Mouse (Mus musculus): ENCODE results near the gene Serpina1e. TPM values are rescaled to one million over a fixed set of nuclear protein-coding genes. Genes with fewer than 3 reads are reported as not detected.
"Not testable (repeated sequence)": the region's sequence is repeated elsewhere in the genome, so short reads cannot be mapped to it uniquely, and the experiment has no call there.

Gene Serpina1e
- polyA plus RNA-seq, 1 experiment from 2014 or later: not detected

DNA sequence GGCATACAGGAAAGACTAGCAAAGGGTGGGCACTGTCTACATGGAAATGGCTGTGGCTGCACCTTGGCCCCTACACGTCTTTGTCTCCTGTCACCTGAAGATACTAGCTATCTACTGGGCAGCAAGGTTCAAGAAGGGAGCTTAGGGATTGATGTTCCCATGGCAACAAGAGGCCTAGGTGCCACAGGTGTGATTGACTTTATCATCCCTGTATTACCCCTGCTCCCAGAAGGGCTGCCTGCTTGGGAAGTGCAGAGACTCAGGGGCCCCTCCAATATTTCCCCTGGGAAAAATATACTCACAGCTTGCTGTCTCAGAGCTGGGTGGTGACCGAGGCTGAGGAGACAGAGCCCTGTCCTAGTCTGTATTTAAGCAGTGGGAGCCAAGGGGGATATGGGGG, 2.2 kb downstream of the Serpina1e start:
- not testable (repeated sequence) for H3K4me3 ChIP-seq; H3K9ac ChIP-seq (replicated peaks); H3K27ac ChIP-seq (replicated peaks); H3K36me3 ChIP-seq; ATAC-seq (replicated peaks); H3K4me2 ChIP-seq (replicated peaks); H3K27me3 ChIP-seq; H3K4me1 ChIP-seq; H3K9me3 ChIP-seq
- 86% methylated on average over 2 of the region's 2 CpGs for WGBS

DNA sequence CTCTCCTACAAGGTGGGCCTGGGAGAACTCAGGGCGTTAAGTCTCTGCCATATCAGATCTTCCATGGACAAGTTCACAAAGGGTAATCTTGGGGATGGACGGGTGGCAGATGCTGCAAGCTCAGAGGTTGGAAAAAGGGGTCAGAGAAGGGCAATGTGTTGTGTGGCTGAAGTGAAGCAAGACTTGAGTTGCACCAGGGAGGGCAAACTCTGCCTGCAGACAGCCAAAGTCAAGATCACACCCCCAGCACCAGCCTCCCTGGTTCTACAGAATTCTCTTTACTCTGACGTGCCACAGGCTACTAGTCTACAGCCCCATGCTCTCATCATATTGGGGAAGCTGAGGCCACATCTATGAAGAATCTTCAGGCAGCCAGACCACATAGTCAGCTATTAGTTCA, 5.8 kb downstream of the Serpina1e start:
- H3K27ac ChIP-seq (replicated peaks); H3K4me3 ChIP-seq; H3K36me3 ChIP-seq; ATAC-seq (replicated peaks); H3K4me2 ChIP-seq (replicated peaks); H3K9me3 ChIP-seq; H3K9ac ChIP-seq (replicated peaks); H3K27me3 ChIP-seq; H3K4me1 ChIP-seq: not testable (repeated sequence)
- WGBS: 83% methylated on average over 3 of the region's 3 CpGs

DNA sequence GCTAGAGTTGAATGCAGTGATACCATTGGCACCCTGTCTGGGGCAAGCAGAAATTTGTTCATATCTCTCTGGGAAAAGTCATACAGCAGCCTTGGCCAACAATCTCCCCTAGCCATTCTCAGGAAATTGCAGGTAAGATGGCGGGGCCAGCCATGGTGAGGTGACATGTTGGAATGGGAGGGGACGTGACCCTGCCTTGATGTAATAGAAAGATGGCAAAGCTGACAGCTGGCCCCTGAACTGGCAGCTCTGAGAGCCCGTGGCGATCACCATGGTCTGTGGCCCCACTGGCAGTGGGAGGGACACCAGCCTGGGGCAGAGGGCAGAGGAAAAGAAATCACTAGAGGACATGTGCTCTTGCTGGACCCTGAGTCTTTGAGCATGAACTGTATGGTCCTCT, 12.5 kb downstream of the Serpina1e start:
- no peak for ATAC-seq (replicated peaks)
- Histone ChIP-seq H3K27ac (replicated peaks) (no peak overlapping the region), H3K27me3 (no peaks in the 10 kb centered on the region), H3K4me1 (no peaks in the 10 kb centered on the region), H3K4me2 (replicated peaks) (no peak overlapping the region), H3K9me3 (no peaks in the 10 kb centered on the region), H3K9ac (replicated peaks) (no peak overlapping the region), H3K4me3 (no peak overlapping the region), H3K36me3 (no peaks in the 10 kb centered on the region)
- WGBS: 80% methylated on average over 4 of the region's 4 CpGs

DNA sequence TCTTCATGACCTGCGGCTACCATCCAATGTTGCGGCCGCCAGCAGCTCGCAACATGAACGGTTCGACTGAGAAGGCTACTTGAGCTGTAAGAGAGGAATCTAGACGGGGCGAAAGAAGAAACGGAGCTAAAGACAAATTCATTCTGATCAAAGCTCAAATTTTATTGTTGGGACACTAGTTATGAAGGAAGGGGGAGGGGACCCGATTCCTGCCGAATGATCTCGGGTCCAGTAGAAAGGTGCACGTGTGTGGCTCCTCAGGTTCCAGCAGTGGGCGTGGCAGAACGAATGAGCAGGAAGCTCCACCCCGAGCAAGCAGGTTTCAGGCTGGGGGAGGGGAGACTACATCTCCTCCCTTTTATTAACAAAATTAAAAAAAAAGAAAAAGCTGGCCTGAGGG, 49.6 kb downstream of the Serpina1e start:
- not testable (repeated sequence) for H3K36me3 ChIP-seq; H3K4me2 ChIP-seq (replicated peaks); H3K9me3 ChIP-seq; H3K4me1 ChIP-seq; ATAC-seq (replicated peaks); H3K9ac ChIP-seq (replicated peaks); H3K27me3 ChIP-seq; H3K27ac ChIP-seq (replicated peaks); H3K4me3 ChIP-seq
- WGBS: 95% methylated on average over 13 of the region's 16 CpGs

DNA sequence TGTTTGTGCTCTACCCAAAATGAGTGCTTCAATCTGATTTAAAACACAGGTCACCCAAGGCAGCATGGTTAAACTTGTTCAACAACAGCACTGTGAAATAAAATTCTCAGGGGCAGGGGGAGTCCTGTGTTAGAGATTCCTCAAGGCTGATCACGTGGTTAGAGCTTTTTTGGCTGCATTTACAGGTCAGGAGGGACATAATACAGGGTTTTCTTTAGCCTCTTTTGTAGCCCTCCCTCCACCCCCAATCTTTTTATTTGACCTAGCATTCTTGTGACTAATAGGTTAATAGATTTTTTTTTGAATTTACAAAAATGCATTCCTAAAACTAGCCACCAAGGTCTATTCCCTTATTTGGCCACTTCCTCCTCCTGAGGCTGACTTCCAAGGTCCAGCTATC, 51.0 kb downstream of the Serpina1e start:
- WGBS: 40% methylated on average over 1 of the region's 1 CpGs
- H3K27ac ChIP-seq (replicated peaks): not testable (repeated sequence)

DNA sequence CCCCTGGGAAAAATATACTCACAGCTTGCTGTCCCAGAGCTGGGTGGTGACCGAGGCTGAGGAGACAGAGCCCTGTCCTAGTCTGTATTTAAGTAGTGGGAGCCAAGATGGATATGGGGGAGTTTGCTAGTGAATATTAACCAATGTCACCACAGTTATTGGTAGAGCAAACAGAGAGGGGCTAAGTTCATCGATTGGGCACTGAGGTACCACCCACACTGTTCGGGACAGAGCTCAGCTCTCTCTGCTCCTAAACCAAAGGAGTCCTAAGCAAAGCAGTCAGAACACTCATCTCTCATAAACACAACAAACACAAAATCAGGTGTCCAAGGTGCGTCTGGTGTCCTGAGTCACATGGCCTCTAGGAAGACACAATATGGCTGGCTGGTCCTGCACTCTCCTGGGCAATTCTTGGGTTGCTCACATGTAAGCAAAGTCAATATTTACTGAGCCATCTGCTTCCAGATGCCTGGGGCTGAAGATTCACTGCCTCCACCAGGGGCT, 53.9 kb downstream of the Serpina1e start, which contains the start of gene Serpina1c:
Gene Serpina1c, minus strand, starts transcription at position 51 of the 504 bp plus-strand sequence.
- H3K9ac ChIP-seq (replicated peaks); H3K27me3 ChIP-seq: not testable (repeated sequence)

More for the DNA sequence above, 51.0 kb downstream of the Serpina1e start:
- H3K27me3 ChIP-seq; H3K9me3 ChIP-seq; H3K4me2 ChIP-seq (replicated peaks); H3K4me3 ChIP-seq; H3K4me1 ChIP-seq; ATAC-seq (replicated peaks); H3K36me3 ChIP-seq; H3K9ac ChIP-seq (replicated peaks): not testable (repeated sequence)

DNA sequence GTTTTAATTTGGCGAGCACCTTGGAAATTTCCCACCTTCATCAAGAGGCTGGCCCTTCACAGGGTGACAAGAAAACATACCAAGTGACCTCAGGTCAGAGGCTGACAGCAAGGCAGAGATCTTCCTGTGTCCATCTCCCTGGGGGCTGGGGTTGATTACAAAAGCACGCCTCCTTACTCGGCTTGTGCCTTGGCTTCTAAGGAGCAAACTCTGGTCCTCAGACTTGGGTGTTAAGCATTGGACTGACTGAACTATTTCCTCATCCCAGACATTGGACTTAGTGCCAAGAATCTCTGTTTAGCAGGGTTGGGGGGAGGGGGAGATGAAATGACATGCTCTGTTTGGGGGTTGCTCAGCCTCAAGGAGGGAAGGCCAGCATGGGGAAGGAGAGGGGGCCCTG, 56.8 kb downstream of the Serpina1e start:
- not testable (repeated sequence) for H3K9me3 ChIP-seq
- WGBS: 90% methylated on average over 3 of the region's 3 CpGs

More for the DNA sequence above, 53.9 kb downstream of the Serpina1e start, which contains the start of gene Serpina1c:
- H3K4me1 ChIP-seq; ATAC-seq (replicated peaks); H3K4me2 ChIP-seq (replicated peaks); H3K27ac ChIP-seq (replicated peaks); H3K9me3 ChIP-seq; H3K36me3 ChIP-seq; H3K4me3 ChIP-seq: not testable (repeated sequence)
- whole genome bisulfite sequencing: 81% methylated on average over 4 of the region's 4 CpGs

More for the DNA sequence above, 56.8 kb downstream of the Serpina1e start:
- H3K4me1 ChIP-seq; H3K36me3 ChIP-seq; H3K9ac ChIP-seq (replicated peaks); H3K4me3 ChIP-seq; H3K4me2 ChIP-seq (replicated peaks); H3K27ac ChIP-seq (replicated peaks); H3K27me3 ChIP-seq; ATAC-seq (replicated peaks): not testable (repeated sequence)

Other genes with a start within 250 kb of the Serpina1e start
- gene Serpina1d, start 185.4 kb downstream of the Serpina1e start, polyA plus RNA-seq (2015; fragmentation: Nextera tagmentation; extraction: Ambion mirVana): not detected in 2 replicates
- 3.2 TPM in 1 of 2 replicates, not detected in the other for gene Serpina1b, start 128.6 kb downstream of the Serpina1e start, polyA plus RNA-seq (2015; fragmentation: Nextera tagmentation; extraction: Ambion mirVana)
- 1.8 TPM in 1 of 2 replicates, not detected in the other for gene Serpina1a, start 95.4 kb downstream of the Serpina1e start, polyA plus RNA-seq (2015; fragmentation: Nextera tagmentation; extraction: Ambion mirVana)
- 0.82 TPM in 1 of 2 replicates, not detected in the other for gene Serpina1c, start 54.1 kb downstream of the Serpina1e start, polyA plus RNA-seq (2015; fragmentation: Nextera tagmentation; extraction: Ambion mirVana)
- gene Serpina11, start 31.0 kb upstream of the Serpina1e start, polyA plus RNA-seq (2015; fragmentation: Nextera tagmentation; extraction: Ambion mirVana): not detected in 2 replicates
- gene Serpina9, start 54.8 kb upstream of the Serpina1e start, polyA plus RNA-seq (2015; fragmentation: Nextera tagmentation; extraction: Ambion mirVana): not detected in 2 replicates
- not detected in 2 replicates for gene Serpina12, start 85.5 kb upstream of the Serpina1e start, polyA plus RNA-seq (2015; fragmentation: Nextera tagmentation; extraction: Ambion mirVana)
- not detected in 2 replicates for gene Serpina5, start 142.1 kb upstream of the Serpina1e start, polyA plus RNA-seq (2015; fragmentation: Nextera tagmentation; extraction: Ambion mirVana)
- not detected in 2 replicates for gene Serpina3a, start 153.7 kb upstream of the Serpina1e start, polyA plus RNA-seq (2015; fragmentation: Nextera tagmentation; extraction: Ambion mirVana)
- gene Serpina3b, start 169.0 kb upstream of the Serpina1e start, polyA plus RNA-seq (2015; fragmentation: Nextera tagmentation; extraction: Ambion mirVana): not detected in 2 replicates
- gene Serpina3c, start 194.9 kb upstream of the Serpina1e start, polyA plus RNA-seq (2015; fragmentation: Nextera tagmentation; extraction: Ambion mirVana): not detected in 2 replicates

Measured in forebrain, embryonic 15.5 days (tissue).